Mouse (Mus musculus) heart, postnatal 0 days (tissue): ENCODE measurements around the gene Vmn1r1. TPM values are rescaled to one million over a fixed set of nuclear protein-coding genes. Genes with fewer than 3 reads are reported as not detected.

ENCODE experiments used
- ATAC-seq: fragments of 200-750 bp; cut with Nextera tagmentation; 2 replicates; pipeline ENCODE4 v1.8.0; 2017; ENCODE audit warnings: low read depth, moderate number of reproducible peaks, moderate library complexity; ENCODE audit not compliant: insufficient read depth
- DNase-seq: peaks from one replicate; pipeline ENCODE4 v3.0.0-alpha.2; 2016; ENCODE audit warnings: low spot score
- H3K27ac ChIP-seq: fragments of 300-500 bp; sonication (generic); 2 replicates; pipeline ENCODE4 v1.5.1; 2014; ENCODE audit warnings: low read depth, mild to moderate bottlenecking
- H3K27me3 ChIP-seq: fragments of 300-500 bp; sonication (generic); 2 replicates; pipeline ENCODE4 v1.6.1; 2014; ENCODE audit warnings: low read length, mixed read lengths; ENCODE audit not compliant: control insufficient read depth, insufficient read depth
- H3K36me3 ChIP-seq: fragments of 300-500 bp; sonication (generic); replicated peaks from 2 replicates; pipeline ENCODE4 v1.6.1; 2014; ENCODE audit warnings: low read length, mixed read lengths; ENCODE audit not compliant: control insufficient read depth, insufficient read depth
- H3K4me1 ChIP-seq: fragments of 300-500 bp; sonication (generic); 2 replicates; pipeline ENCODE4 v1.6.1; 2014; ENCODE audit warnings: antibody characterized with exemption; ENCODE audit not compliant: control insufficient read depth, insufficient read depth
- H3K4me2 ChIP-seq: fragments of 300-500 bp; sonication (generic); 2 replicates; pipeline ENCODE4 v1.6.1; 2014; ENCODE audit warnings: low read depth, mild to moderate bottlenecking, low read length, moderate library complexity
- H3K4me3 ChIP-seq: fragments of 300-500 bp; sonication (generic); 2 replicates; pipeline ENCODE4 v1.5.1; 2014; ENCODE audit warnings: low read depth, low read length
- H3K9ac ChIP-seq: fragments of 300-500 bp; sonication (generic); replicated peaks from 2 replicates; pipeline ENCODE4 v1.6.1; 2014; ENCODE audit warnings: low read depth, low read length, mixed read lengths
- H3K9me3 ChIP-seq: fragments of 300-500 bp; sonication (generic); replicated peaks from 2 replicates; pipeline ENCODE4 v1.6.1; 2016; ENCODE audit warnings: low read length; ENCODE audit not compliant: control insufficient read depth
- CTCF ChIP-seq: IDR thresholded peaks from 2 replicates; pipeline ENCODE4 v1.5.1; 2016; ENCODE audit warnings: antibody characterized with exemption, control low read depth, low read depth
- EP300 ChIP-seq: IDR thresholded peaks from 2 replicates; pipeline ENCODE4 v1.6.1; 2016; ENCODE audit warnings: antibody characterized with exemption, low read depth
- WGBS: fragments of 180-500 bp; shearing (Covaris S2); extraction: QIAGEN DNeasy Blood & Tissue Kit; methylation state at CpG from one replicate; pipeline ENCODE4 v1.1.7; 2014; 5-methylcytosine and 5-hydroxymethylcytosine counted together
- polyA plus RNA-seq: library from polyadenylated mRNA; unstranded; fragments of >200 nt; fragmentation: Nextera tagmentation; extraction: Ambion mirVana; gene quantifications from 2 replicates; pipeline ENCODE4 v1.2.1, GENCODE M21; 2015
- total RNA-seq: library from RNA; depleted of rRNA; stranded (reverse); fragments of >200 nt; gene quantifications from 2 replicates; pipeline ENCODE4 v1.2.3, GENCODE M21; 2014; ENCODE audit warnings: low replicate concordance

Gene Vmn1r1
- total and polyA plus RNA-seq, 2 experiments from 2014 or later, result not detected

DNA sequence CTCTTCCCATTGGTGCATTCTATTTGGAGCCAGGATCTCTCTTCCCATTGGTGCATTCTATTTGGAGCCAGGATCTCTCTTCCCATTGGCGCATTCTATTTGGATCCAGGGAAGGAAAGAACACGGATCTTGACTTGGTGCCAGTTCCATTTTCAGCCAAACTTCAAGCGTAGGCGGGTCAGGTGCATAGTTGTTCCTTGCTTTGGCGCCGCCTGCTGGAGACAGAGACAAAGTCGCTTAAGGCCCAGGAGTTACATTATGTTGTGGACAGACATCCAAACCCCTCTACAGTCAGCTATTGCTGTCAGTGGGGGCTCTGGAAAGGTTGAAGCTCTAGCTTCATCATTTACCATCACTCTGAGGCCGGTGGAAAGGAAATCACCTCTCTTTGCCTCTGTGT, 21.0 kb downstream of the Vmn1r1 start:
- Histone ChIP-seq H3K4me1 (peaks cover 11% of the 10 kb centered on the region), H3K4me3 (no peak overlapping the region), H3K9ac (no peak overlapping the region), H3K4me2 (no peak overlapping the region), H3K9me3 (0 out of 2 replicates have a peak, but pooled peaks cover 3% of the 10 kb centered on the region), H3K27ac (no peak overlapping the region), H3K27me3 (no peaks in the 10 kb centered on the region), H3K36me3 (no peaks in the 10 kb centered on the region)
- 61% methylated on average over 8 of the region's 8 CpGs for WGBS
- ATAC-seq, result no peak
- TF ChIP-seq EP300 (no peak), CTCF (peak; percentile 25; the same call in 1 of the 2 replicates)
- no peak for DNase-seq

DNA sequence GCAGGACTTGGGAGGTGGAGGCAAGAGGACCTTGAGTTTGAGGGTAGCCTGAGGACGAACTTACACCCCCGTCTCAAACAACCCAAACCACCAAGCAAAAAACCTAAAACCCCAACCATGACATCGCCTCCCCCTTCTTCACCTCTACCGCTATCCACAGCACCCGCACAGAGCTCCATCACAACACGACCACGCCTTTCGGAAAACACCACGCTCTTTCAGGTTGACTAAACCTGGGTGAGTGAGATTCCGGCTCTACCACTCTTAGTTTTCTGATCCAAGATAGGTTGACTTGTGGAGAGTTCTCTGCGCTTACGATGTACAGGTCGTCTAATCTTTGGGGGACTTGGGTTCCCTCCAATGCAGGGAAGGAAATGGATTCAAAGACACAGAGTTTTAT, 21.6 kb downstream of the Vmn1r1 start:
- H3K27me3 ChIP-seq, result no peaks in the 10 kb centered on the region
- no peak overlapping the region for H3K4me2 ChIP-seq
- H3K4me3 ChIP-seq, result no peak overlapping the region
- H3K36me3 ChIP-seq, result no peaks in the 10 kb centered on the region
- no peak for TF ChIP-seq CTCF
- H3K9ac ChIP-seq, result no peak overlapping the region
- ATAC-seq (no peak), DNase-seq (no peak)
- H3K4me1 ChIP-seq, result peaks cover 5% of the 10 kb centered on the region; the same call in 1 of the 2 replicates
- 92% methylated on average over 13 of the region's 13 CpGs for WGBS
- H3K27ac ChIP-seq, result no peak overlapping the region
- H3K9me3 ChIP-seq, result no peaks in the 10 kb centered on the region

DNA sequence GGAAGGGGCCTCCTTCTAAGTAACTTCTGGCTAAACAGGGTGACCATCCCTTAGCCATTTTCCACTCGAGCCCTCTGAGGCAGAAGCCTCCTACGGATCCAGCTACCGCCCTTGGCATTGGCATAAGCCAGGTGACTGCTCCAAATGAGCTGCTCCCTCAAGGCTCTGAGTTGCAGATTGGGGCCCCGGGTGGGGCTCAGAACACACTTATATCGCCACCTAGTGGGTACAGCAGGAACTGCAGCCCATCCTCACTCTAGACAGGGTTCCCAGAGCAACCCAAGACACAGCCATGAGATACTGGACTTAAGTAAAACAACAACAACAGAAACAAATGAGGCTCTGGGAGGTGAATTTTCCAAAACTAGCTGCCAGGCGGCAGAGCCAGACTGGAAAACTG, 23.9 kb downstream of the Vmn1r1 start:
- H3K9ac ChIP-seq, result no peak overlapping the region
- H3K9me3 ChIP-seq, result no peaks in the 10 kb centered on the region
- peaks cover 5% of the 10 kb centered on the region; the same call in 1 of the 2 replicates for H3K4me1 ChIP-seq
- no peaks in the 10 kb centered on the region for H3K27me3 ChIP-seq
- TF ChIP-seq CTCF, result peak; percentile 94
- no peak for TF ChIP-seq EP300
- H3K4me3 ChIP-seq, result no peak overlapping the region
- ATAC-seq, result peak; percentile 84
- H3K27ac ChIP-seq, result no peak overlapping the region
- no peaks in the 10 kb centered on the region for H3K36me3 ChIP-seq
- no peak overlapping the region for H3K4me2 ChIP-seq
- peak; percentile 60 for DNase-seq
- 2% methylated on average over 6 of the region's 6 CpGs for WGBS

DNA sequence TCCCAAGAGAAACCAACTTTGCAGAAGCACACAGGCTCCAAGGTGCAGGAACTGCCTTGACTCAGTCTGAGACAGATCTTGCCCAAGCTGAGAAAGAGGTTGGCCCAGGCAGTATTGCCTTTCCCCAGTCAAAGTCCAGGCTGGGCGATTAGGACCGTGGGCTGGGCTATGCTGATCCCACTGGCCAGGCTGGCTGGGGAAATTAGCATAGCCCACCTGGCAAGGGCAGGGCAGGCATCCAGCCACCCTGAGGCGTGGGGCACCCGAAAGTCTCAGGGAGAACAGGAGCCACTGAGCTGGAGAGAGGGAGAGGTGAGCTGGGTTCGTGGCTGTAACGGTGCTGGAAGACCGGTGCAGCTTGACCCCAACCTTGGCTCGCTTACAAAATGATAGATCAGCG, 24.3 kb downstream of the Vmn1r1 start:
- H3K9ac ChIP-seq, result no peak overlapping the region
- H3K9me3 ChIP-seq, result no peaks in the 10 kb centered on the region
- WGBS, result 36% methylated on average over 9 of the region's 9 CpGs
- H3K27me3 ChIP-seq, result no peaks in the 10 kb centered on the region
- H3K27ac ChIP-seq, result no peak overlapping the region
- no peak overlapping the region for H3K4me2 ChIP-seq
- H3K4me3 ChIP-seq, result no peak overlapping the region
- TF ChIP-seq EP300 (no peak), CTCF (no peak)
- ATAC-seq (no peak), DNase-seq (no peak)
- H3K36me3 ChIP-seq, result no peaks in the 10 kb centered on the region
- H3K4me1 ChIP-seq, result peaks cover 5% of the 10 kb centered on the region; the same call in 1 of the 2 replicates

DNA sequence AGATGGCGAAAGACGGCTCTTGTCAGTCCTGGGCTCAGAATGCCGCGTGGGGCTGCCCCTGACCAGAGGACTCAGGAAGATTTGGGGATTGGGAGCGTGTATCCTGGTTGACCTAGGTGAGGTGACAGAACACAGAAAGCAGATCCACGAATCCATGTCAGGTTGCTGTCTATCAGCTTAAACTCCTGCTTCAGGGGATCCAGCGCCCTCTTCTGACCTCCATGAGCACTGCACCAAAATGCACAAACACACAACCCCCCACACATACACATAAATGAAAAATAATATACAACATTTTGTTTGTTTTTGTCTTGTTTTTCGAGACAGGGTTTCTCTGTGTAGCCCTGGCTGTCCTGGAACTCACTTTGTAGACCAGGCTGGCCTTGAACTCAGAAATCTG, 26.1 kb downstream of the Vmn1r1 start:
- Histone ChIP-seq H3K4me1 (peaks cover 5% of the 10 kb centered on the region; the same call in 1 of the 2 replicates), H3K4me2 (no peak overlapping the region), H3K27me3 (no peaks in the 10 kb centered on the region), H3K9me3 (no peaks in the 10 kb centered on the region), H3K4me3 (no peak overlapping the region), H3K36me3 (no peaks in the 10 kb centered on the region), H3K9ac (no peak overlapping the region), H3K27ac (no peak overlapping the region)
- DNase-seq (no peak), ATAC-seq (no peak)
- WGBS, result 74% methylated on average over 8 of the region's 8 CpGs
- TF ChIP-seq EP300 (no peak), CTCF (no peak)
